8 mouse cellular contexts compared by ENCODE assay signal in genomic region chr17:88067202-88067901, GRCm38 (mm10). TPM values are rescaled to one million over a fixed set of nuclear protein-coding genes. Genes with fewer than 3 reads are reported as not detected.
DNase-seq lines count a peak whose midpoint lies in the region; ATAC-seq lines count a peak whose summit lies in the region.

No protein-coding gene starts in this region.

- no peak overlapping the region for H3K27ac ChIP-seq in limb, embryonic 10.5 days
- no peak overlapping the region; the same call in 1 of the 2 replicates for H3K27ac ChIP-seq in stomach, embryonic 16.5 days (ENCODE audit: low read length)

- DNase-seq in cerebellum, adult 9-10 months = peak; percentile 43
- DNase-seq in cerebellum, postnatal 4 days (ENCODE audit: low spot score in 2 of 2) = no peak
- DNase-seq in spleen, postnatal 36 days (ENCODE audit: low spot score in 2 of 2) = peak; percentile 36 to 40
- no peak for DNase-seq in spleen, adult 18-20 months
- DNase-seq in limb, embryonic 10.5 days (ENCODE audit: low spot score) = no peak
- DNase-seq in urinary bladder, adult 18-20 months (ENCODE audit: low spot score in 2 of 2) = no peak
- no peak for DNase-seq in kidney, postnatal 14 days

- H3K4me1 ChIP-seq in limb, embryonic 10.5 days = peaks cover 11% of the 10 kb centered on the region
- peaks cover 11% of the 10 kb centered on the region for H3K4me1 ChIP-seq in stomach, embryonic 16.5 days (ENCODE audit: control insufficient read depth, insufficient read depth, low read length)

- peak overlapping the region; percentile 65 for H3K4me2 ChIP-seq in stomach, embryonic 16.5 days (ENCODE audit: low read depth, low read length)

- H3K27me3 ChIP-seq in limb, embryonic 10.5 days (ENCODE audit: low read depth, poor library complexity, severe bottlenecking) = no peaks in the 10 kb centered on the region
- H3K27me3 ChIP-seq in stomach, embryonic 16.5 days (ENCODE audit: control insufficient read depth, insufficient read depth, low read length) = no peaks in the 10 kb centered on the region

- no peaks in the 10 kb centered on the region for H3K36me3 ChIP-seq in limb, embryonic 10.5 days
- H3K36me3 ChIP-seq in stomach, embryonic 16.5 days (ENCODE audit: control insufficient read depth, insufficient read depth, low read length) = no peaks in the 10 kb centered on the region

- no peaks in the 10 kb centered on the region for H3K9me3 ChIP-seq in limb, embryonic 10.5 days (replicated peaks)
- H3K9me3 ChIP-seq in stomach, embryonic 16.5 days (replicated peaks; ENCODE audit: control insufficient read depth, low read length) = no peaks in the 10 kb centered on the region

- WGBS in limb, embryonic 10.5 days = 86% methylated on average over 4 of the region's 4 CpGs
- 70% methylated on average over 4 of the region's 4 CpGs for WGBS in stomach, embryonic 16.5 days

- no peak for ATAC-seq in stomach, embryonic 16.5 days (ENCODE audit: insufficient read depth, low FRiP score)

- no peak overlapping the region for H3K9ac ChIP-seq in stomach, embryonic 16.5 days (ENCODE audit: low read length)

- H3K4me3 ChIP-seq in limb, embryonic 10.5 days = peak overlapping the region; percentile 99
- H3K4me3 ChIP-seq in stomach, embryonic 16.5 days (replicated peaks; ENCODE audit: low read length) = peak overlapping the region; percentile 98

RNA-seq across cellular contexts. Expression of gene Fbxo11, which starts 2.3 kb away (rescaled TPM):
- polyA plus RNA-seq in limb, embryonic 10.5 days (2016; fragmentation: Nextera tagmentation; extraction: Ambion mirVana) = 15.5 and 18.0 TPM in 2 replicates
- 11.9 and 12.4 TPM in 2 replicates for polyA plus RNA-seq in stomach, embryonic 16.5 days (2015; fragmentation: Nextera tagmentation; extraction: Ambion mirVana)

Comparison
In these comparisons a context has a peak if more than half of its experiments do, and no peak if none do; other contexts are left out.
1. DNase-seq: peak in cerebellum, adult 9-10 months (single experiment) and spleen, postnatal 36 days (2 of 2); none in cerebellum, postnatal 4 days (0 of 2), spleen, adult 18-20 months (0 of 2), limb, embryonic 10.5 days (single experiment), urinary bladder, adult 18-20 months (0 of 2) and kidney, postnatal 14 days (single experiment).